Mouse (Mus musculus) liver, embryonic 15.5 days (tissue): Measurements from ENCODE around the gene Tdp1. TPM values are rescaled to one million over a fixed set of nuclear protein-coding genes. Genes with fewer than 3 reads are reported as not detected.

Experiments
- ATAC-seq: fragments of 200-750 bp; cut with Nextera tagmentation; 2 replicates; pipeline ENCODE4 v1.8.0; 2017; ENCODE audit warnings: moderate number of reproducible peaks, mild to moderate bottlenecking, moderate library complexity; ENCODE audit not compliant: insufficient read depth
- H3K27ac ChIP-seq: fragments of 300-500 bp; sonication (generic); replicated peaks from 2 replicates; pipeline ENCODE4 v1.5.1; 2015; ENCODE audit warnings: mild to moderate bottlenecking, inconsistent platforms
- H3K27me3 ChIP-seq: fragments of 300-500 bp; sonication (generic); 2 replicates; pipeline ENCODE4 v1.6.1; 2015; ENCODE audit warnings: mild to moderate bottlenecking, inconsistent platforms
- H3K36me3 ChIP-seq: fragments of 300-500 bp; sonication (generic); replicated peaks from 2 replicates; pipeline ENCODE4 v1.6.1; 2015; ENCODE audit warnings: moderate library complexity, mild to moderate bottlenecking, inconsistent platforms
- H3K4me1 ChIP-seq: fragments of 300-500 bp; sonication (generic); replicated peaks from 2 replicates; pipeline ENCODE4 v1.6.1; 2015; ENCODE audit warnings: inconsistent platforms
- H3K4me2 ChIP-seq: fragments of 300-500 bp; sonication (generic); 2 replicates; pipeline ENCODE4 v1.6.1; 2015; ENCODE audit warnings: moderate library complexity, mild to moderate bottlenecking, inconsistent platforms
- H3K4me3 ChIP-seq: fragments of 300-500 bp; sonication (generic); replicated peaks from 2 replicates; pipeline ENCODE4 v1.5.1; 2015; ENCODE audit warnings: mild to moderate bottlenecking, inconsistent platforms
- H3K9ac ChIP-seq: fragments of 300-500 bp; sonication (generic); 2 replicates; pipeline ENCODE4 v1.6.1; 2015; ENCODE audit warnings: moderate library complexity, mild to moderate bottlenecking, inconsistent platforms
- H3K9me3 ChIP-seq: fragments of 300-500 bp; sonication (generic); replicated peaks from 2 replicates; pipeline ENCODE4 v1.6.1; 2016; ENCODE audit warnings: inconsistent platforms
- WGBS: fragments of 180-500 bp; shearing (Covaris S2); methylation state at CpG from one replicate; pipeline ENCODE4 v1.1.7; 2015; ENCODE audit warnings: mixed read lengths; ENCODE audit not compliant: insufficient replicate concordance; 5-methylcytosine and 5-hydroxymethylcytosine counted together
- polyA plus RNA-seq: library from polyadenylated mRNA; unstranded; fragments of >200 nt; fragmentation: Nextera tagmentation; extraction: Ambion mirVana; gene quantifications from 2 replicates; pipeline ENCODE4 v1.2.1, GENCODE M21; 2015

Gene Tdp1
- polyA plus RNA-seq: 22.8 and 23.3 TPM in 2 replicates

GRCm38 (mm10) chr12:99884269-99885261 is at the start of gene Tdp1, which contains the start of gene Efcab11:
Tdp1 (plus strand) TSS chr12:99884517.
Efcab11 (minus strand) TSS chr12:99884439.
- Histone ChIP-seq H3K4me3 (peak within 1 kb of the TSS; percentile 81), H3K4me2 (peak within 1 kb of the TSS; percentile 99), H3K27me3 (no peaks in the 10 kb centered on the region), H3K9me3 (no peaks in the 10 kb centered on the region), H3K4me1 (peaks cover 31% of the 10 kb centered on the region), H3K27ac (peak within 1 kb of the TSS; percentile 93), H3K9ac (peak within 1 kb of the TSS; percentile 82), H3K36me3 (0 out of 2 replicates have a peak, but pooled peaks cover 3% of the 10 kb centered on the region)
- peak; percentile 84 for ATAC-seq
- WGBS: under 1% methylated on average over 67 of the region's 73 CpGs

GRCm38 (mm10) chr12:99836404-99837131 is 47.7 kb upstream of the Tdp1 start:
- H3K9me3 ChIP-seq: no peaks in the 10 kb centered on the region
- H3K27ac ChIP-seq: no peak overlapping the region
- no peaks in the 10 kb centered on the region for H3K36me3 ChIP-seq
- H3K4me3 ChIP-seq: no peak overlapping the region
- H3K4me2 ChIP-seq: no peak overlapping the region
- no peak overlapping the region for H3K9ac ChIP-seq
- H3K4me1 ChIP-seq: no peaks in the 10 kb centered on the region
- 69% methylated on average over 20 of the region's 20 CpGs for WGBS
- no peak for ATAC-seq
- H3K27me3 ChIP-seq: no peaks in the 10 kb centered on the region

- Histone ChIP-seq H3K4me2 (no peak overlapping the region), H3K36me3 (no peaks in the 10 kb centered on the region), H3K9ac (no peak overlapping the region), H3K4me3 (no peak overlapping the region), H3K27ac (no peak overlapping the region), H3K9me3 (no peaks in the 10 kb centered on the region), H3K4me1 (no peaks in the 10 kb centered on the region; the same call in 1 of the 2 replicates), H3K27me3 (no peaks in the 10 kb centered on the region)
- 52% methylated on average over 5 of the region's 5 CpGs for WGBS
- no peak for ATAC-seq
Observed at GRCm38 (mm10) chr12:99837528-99837927, 46.8 kb upstream of the Tdp1 start.

- Histone ChIP-seq H3K4me1 (no peaks in the 10 kb centered on the region; the same call in 1 of the 2 replicates), H3K4me2 (no peak overlapping the region), H3K27ac (no peak overlapping the region), H3K36me3 (no peaks in the 10 kb centered on the region), H3K4me3 (no peak overlapping the region), H3K27me3 (no peaks in the 10 kb centered on the region), H3K9me3 (no peaks in the 10 kb centered on the region), H3K9ac (no peak overlapping the region)
- no peak for ATAC-seq
- 77% methylated on average over 11 of the region's 11 CpGs for whole genome bisulfite sequencing
Observed at GRCm38 (mm10) chr12:99838109-99838508, 46.2 kb upstream of the Tdp1 start.

- no peak overlapping the region for H3K4me2 ChIP-seq
- H3K27ac ChIP-seq: no peak overlapping the region
- WGBS: 87% methylated on average over 14 of the region's 14 CpGs
- H3K36me3 ChIP-seq: no peaks in the 10 kb centered on the region
- H3K4me3 ChIP-seq: no peak overlapping the region
- no peak for ATAC-seq
- no peak overlapping the region for H3K9ac ChIP-seq
- H3K9me3 ChIP-seq: no peaks in the 10 kb centered on the region
- no peaks in the 10 kb centered on the region; the same call in 1 of the 2 replicates for H3K4me1 ChIP-seq
- H3K27me3 ChIP-seq: no peaks in the 10 kb centered on the region
Observed at GRCm38 (mm10) chr12:99838703-99839102, 45.6 kb upstream of the Tdp1 start.

- no peak overlapping the region for H3K4me3 ChIP-seq
- no peaks in the 10 kb centered on the region for H3K36me3 ChIP-seq
- H3K27ac ChIP-seq: no peak overlapping the region
- no peak overlapping the region for H3K9ac ChIP-seq
- 76% methylated on average over 8 of the region's 8 CpGs for WGBS
- no peaks in the 10 kb centered on the region for H3K27me3 ChIP-seq
- no peaks in the 10 kb centered on the region; the same call in 1 of the 2 replicates for H3K4me1 ChIP-seq
- no peak for ATAC-seq
- no peak overlapping the region for H3K4me2 ChIP-seq
- no peaks in the 10 kb centered on the region for H3K9me3 ChIP-seq
Observed at GRCm38 (mm10) chr12:99844951-99845350, 39.4 kb upstream of the Tdp1 start.

GRCm38 (mm10) chr12:99849996-99850395 is 34.3 kb upstream of the Tdp1 start:
- no peak overlapping the region for H3K27ac ChIP-seq
- no peaks in the 10 kb centered on the region for H3K36me3 ChIP-seq
- no peaks in the 10 kb centered on the region for H3K9me3 ChIP-seq
- H3K4me1 ChIP-seq: no peaks in the 10 kb centered on the region
- no peaks in the 10 kb centered on the region for H3K27me3 ChIP-seq
- no peak overlapping the region for H3K4me2 ChIP-seq
- ATAC-seq: no peak
- H3K4me3 ChIP-seq: no peak overlapping the region
- WGBS: 77% methylated on average over 2 of the region's 2 CpGs
- no peak overlapping the region for H3K9ac ChIP-seq

- Histone ChIP-seq H3K4me3 (no peak overlapping the region), H3K27ac (no peak overlapping the region), H3K9me3 (no peaks in the 10 kb centered on the region), H3K27me3 (no peaks in the 10 kb centered on the region), H3K36me3 (no peaks in the 10 kb centered on the region), H3K9ac (no peak overlapping the region), H3K4me1 (no peaks in the 10 kb centered on the region), H3K4me2 (no peak overlapping the region)
- WGBS: 73% methylated on average over 14 of the region's 14 CpGs
- ATAC-seq: no peak
Observed at GRCm38 (mm10) chr12:99853323-99854258, 30.7 kb upstream of the Tdp1 start.

- H3K27me3 ChIP-seq: no peaks in the 10 kb centered on the region
Observed at GRCm38 (mm10) chr12:99856011-99856410, 28.3 kb upstream of the Tdp1 start.

GRCm38 (mm10) chr12:99858664-99859063 is 25.7 kb upstream of the Tdp1 start:
- no peak for ATAC-seq
- WGBS: 81% methylated on average over 5 of the region's 5 CpGs
- H3K27ac ChIP-seq: no peak overlapping the region

More at GRCm38 (mm10) chr12:99856011-99856410, 28.3 kb upstream of the Tdp1 start:
- 70% methylated on average over 9 of the region's 9 CpGs for WGBS
- no peaks in the 10 kb centered on the region for H3K9me3 ChIP-seq
- ATAC-seq: no peak
- H3K4me2 ChIP-seq: no peak overlapping the region
- H3K9ac ChIP-seq: no peak overlapping the region
- H3K4me3 ChIP-seq: no peak overlapping the region
- peaks cover 4% of the 10 kb centered on the region for H3K4me1 ChIP-seq
- H3K27ac ChIP-seq: no peak overlapping the region
- H3K36me3 ChIP-seq: no peaks in the 10 kb centered on the region

More at GRCm38 (mm10) chr12:99858664-99859063, 25.7 kb upstream of the Tdp1 start:
- no peaks in the 10 kb centered on the region for H3K9me3 ChIP-seq
- H3K27me3 ChIP-seq: no peaks in the 10 kb centered on the region
- H3K4me3 ChIP-seq: no peak overlapping the region
- H3K9ac ChIP-seq: no peak overlapping the region
- no peak overlapping the region for H3K4me2 ChIP-seq
- H3K36me3 ChIP-seq: no peaks in the 10 kb centered on the region
- H3K4me1 ChIP-seq: peaks cover 4% of the 10 kb centered on the region
